In genomic region chr1:55238496-55238895, GRCm38 (mm10) we compare ENCODE assay signal across 8 mouse cellular contexts. TPM values are rescaled to one million over a fixed set of nuclear protein-coding genes. Genes with fewer than 3 reads are reported as not detected.
DNase-seq lines count a peak whose midpoint lies in the region; ATAC-seq and TF ChIP-seq lines count a peak whose summit lies in the region.

No protein-coding gene starts in this region.

- H3K4me3 ChIP-seq in left cerebral cortex, adult 2 months: peak overlapping the region; percentile 82
- H3K4me3 ChIP-seq in brown adipose tissue, adult 24 weeks (ENCODE audit: insufficient read depth, low read depth, low read length): peak overlapping the region; percentile 80
- H3K4me3 ChIP-seq in heart, postnatal 0 days (ENCODE audit: low read depth, low read length): peak overlapping the region; percentile 76
- peak overlapping the region; percentile 77 for H3K4me3 ChIP-seq in midbrain, embryonic 12.5 days

- ATAC-seq in heart, postnatal 0 days (ENCODE audit: insufficient read depth, low read depth): no peak
- ATAC-seq in midbrain, embryonic 12.5 days (ENCODE audit: low FRiP score, low read depth): no peak

- H3K4me1 ChIP-seq in brown adipose tissue, adult 24 weeks (ENCODE audit: control insufficient read depth, insufficient read depth, insufficient read length, low read length): peaks cover 9% of the 10 kb centered on the region
- H3K4me1 ChIP-seq in heart, postnatal 0 days (ENCODE audit: control insufficient read depth, insufficient read depth): peaks cover 25% of the 10 kb centered on the region
- H3K4me1 ChIP-seq in midbrain, embryonic 12.5 days: peaks cover 29% of the 10 kb centered on the region

- WGBS in heart, postnatal 0 days: 28% methylated on average over 13 of the region's 13 CpGs
- 29% methylated on average over 13 of the region's 13 CpGs for WGBS in midbrain, embryonic 12.5 days

- no peaks in the 10 kb centered on the region for H3K27me3 ChIP-seq in heart, postnatal 0 days (ENCODE audit: control insufficient read depth, insufficient read depth, low read length)
- H3K27me3 ChIP-seq in midbrain, embryonic 12.5 days: no peaks in the 10 kb centered on the region

- intact Hi-C loops in left cerebral cortex, adult 2 months (cut with DNase I): loop anchor here (2.0 kb wide), 2 partner anchors 78 to 636 kb away; no protein-coding TSS in a partner anchor

- H3K4me2 ChIP-seq in heart, postnatal 0 days (ENCODE audit: low read depth, low read length): peak overlapping the region; percentile 92
- H3K4me2 ChIP-seq in midbrain, embryonic 12.5 days (replicated peaks): peak overlapping the region; percentile 80

- no peak for TF ChIP-seq CTCF in left cerebral cortex, adult 2 months (IDR thresholded peaks at IDR 0.05)
- TF ChIP-seq CTCF in heart, postnatal 0 days (IDR thresholded peaks at IDR 0.05; ENCODE audit: low read depth): no peak

- no peaks in the 10 kb centered on the region for H3K9me3 ChIP-seq in heart, postnatal 0 days (replicated peaks; ENCODE audit: control insufficient read depth, low read length)
- H3K9me3 ChIP-seq in midbrain, embryonic 12.5 days: no peaks in the 10 kb centered on the region

- DNase-seq in left cerebral cortex, adult 2 months (ENCODE audit: extremely low spot score in 1 of 2, low spot score in 2 of 2): no peak
- no peak for DNase-seq in left cerebral cortex, adult 8-10 months (ENCODE audit: low spot score in 2 of 2)
- no peak for DNase-seq in heart, postnatal 0 days (ENCODE audit: low spot score)
- DNase-seq in urinary bladder, adult 2 months (ENCODE audit: low spot score): no peak
- DNase-seq in layer of hippocampus, postnatal 25 days (ENCODE audit: extremely low spot score in 1 of 2, low spot score in 1 of 2): no peak
- no peak for DNase-seq in kidney, adult 9 months

- H3K9ac ChIP-seq in heart, postnatal 0 days (replicated peaks; ENCODE audit: low read depth, low read length): peak overlapping the region; percentile 53
- H3K9ac ChIP-seq in midbrain, embryonic 12.5 days (replicated peaks): peak overlapping the region; percentile 87

- no peaks in the 10 kb centered on the region for H3K36me3 ChIP-seq in heart, postnatal 0 days (replicated peaks; ENCODE audit: control insufficient read depth, insufficient read depth, low read length)
- H3K36me3 ChIP-seq in midbrain, embryonic 12.5 days: no peaks in the 10 kb centered on the region

- no peak overlapping the region for H3K27ac ChIP-seq in left cerebral cortex, adult 2 months
- no peak overlapping the region for H3K27ac ChIP-seq in brown adipose tissue, adult 24 weeks (replicated peaks; ENCODE audit: low read depth, low read length)
- no peak overlapping the region for H3K27ac ChIP-seq in heart, postnatal 0 days (ENCODE audit: low read depth)
- no peak overlapping the region for H3K27ac ChIP-seq in midbrain, embryonic 12.5 days (replicated peaks)

- no peak for TF ChIP-seq EP300 in heart, postnatal 0 days (IDR thresholded peaks at IDR 0.05; ENCODE audit: low read depth)

RNA-seq across cellular contexts. Expression of gene Mars2, which starts 1.5 kb away (rescaled TPM):
- 10 to 100 TPM; 10.2 to 10.7 TPM for total RNA-seq in left cerebral cortex, adult 2 months (2021)
- 1 to 10 TPM; 7.6 to 8.5 (median 8.3) TPM for total RNA-seq in left cerebral cortex, adult 8-10 months (2022)
- 1.2 and 2.0 TPM in 2 replicates for polyA plus RNA-seq in brown adipose tissue, adult 24 weeks (2012; ENCODE audit: insufficient read depth, insufficient read length, missing spikeins)
- 5.1 and 5.7 TPM in 2 replicates for total RNA-seq in heart, postnatal 0 days (2014; rRNA removed; ENCODE audit: low replicate concordance)
- 2.4 and 2.9 TPM in 2 replicates for polyA plus RNA-seq in heart, postnatal 0 days (2015; fragmentation: Nextera tagmentation; extraction: Ambion mirVana)
- polyA plus RNA-seq in midbrain, embryonic 12.5 days (2016; fragmentation: Nextera tagmentation; extraction: Ambion mirVana): 4.0 TPM in 2 replicates
- 1.6 and 1.9 TPM in 2 replicates for polyA plus RNA-seq in urinary bladder, adult 2 months (2012; rRNA removed)
- 1 to 10 TPM; 8.2 to 9.8 TPM for total RNA-seq in layer of hippocampus, postnatal 25 days (2021)

RNA-seq across cellular contexts. Expression of gene Rftn2, which starts 11.9 kb away (rescaled TPM):
- 10 to 100 TPM; 20.2 to 23.6 TPM for total RNA-seq in left cerebral cortex, adult 2 months (2021)
- 10 to 100 TPM; 25.6 to 27.1 (median 26.6) TPM for total RNA-seq in left cerebral cortex, adult 8-10 months (2022)
- 1.5 and 2.3 TPM in 2 replicates for polyA plus RNA-seq in brown adipose tissue, adult 24 weeks (2012; ENCODE audit: insufficient read depth, insufficient read length, missing spikeins)
- total RNA-seq in heart, postnatal 0 days (2014; rRNA removed; ENCODE audit: low replicate concordance): 3.6 and 6.1 TPM in 2 replicates
- polyA plus RNA-seq in heart, postnatal 0 days (2015; fragmentation: Nextera tagmentation; extraction: Ambion mirVana): 7.2 TPM in 2 replicates
- polyA plus RNA-seq in midbrain, embryonic 12.5 days (2016; fragmentation: Nextera tagmentation; extraction: Ambion mirVana): 8.3 and 8.9 TPM in 2 replicates
- 7.1 and 8.7 TPM in 2 replicates for polyA plus RNA-seq in urinary bladder, adult 2 months (2012; rRNA removed)
- 10 to 100 TPM; 32.0 to 33.8 TPM for total RNA-seq in layer of hippocampus, postnatal 25 days (2021)
